Mouse (Mus musculus): ENCODE results near the gene Dnah2. TPM values are rescaled to one million over a fixed set of nuclear protein-coding genes. Genes with fewer than 3 reads are reported as not detected.

Gene Dnah2
- polyA plus RNA-seq (2014; fragmentation: Nextera tagmentation; extraction: Ambion mirVana) = 2.1 and 2.6 TPM in 2 replicates

GRCm38 (mm10) chr11:69549060-69549656, at the start of gene Dnah2:
TSS of gene Dnah2 (minus strand) at chr11:69549110.
- 52% methylated on average over 12 of the region's 12 CpGs for WGBS
- H3K27me3 ChIP-seq (ENCODE audit: control insufficient read depth, insufficient read depth, low read length) = no peaks in the 10 kb centered on the region
- ATAC-seq (replicated peaks; ENCODE audit: low FRiP score) = no peak
- no peak for DNase-seq (ENCODE audit: low spot score)
- no peak within 1 kb of the TSS for H3K27ac ChIP-seq (ENCODE audit: low read depth, low read length)
- H3K4me3 ChIP-seq (ENCODE audit: low read depth, low read length) = no peak within 1 kb of the TSS
- no peaks in the 10 kb centered on the region for H3K36me3 ChIP-seq (ENCODE audit: control insufficient read depth, insufficient read depth, low read length)
- peaks cover 29% of the 10 kb centered on the region for H3K4me1 ChIP-seq (replicated peaks; ENCODE audit: control insufficient read depth, insufficient read depth, low read length)
- no peak within 1 kb of the TSS; the same call in 1 of the 2 replicates for H3K9ac ChIP-seq (ENCODE audit: low read length)
- no peak within 1 kb of the TSS for H3K4me2 ChIP-seq (ENCODE audit: low read depth, low read length, severe bottlenecking)
- no peaks in the 10 kb centered on the region for H3K9me3 ChIP-seq (ENCODE audit: control insufficient read depth, low read length)

GRCm38 (mm10) chr11:69594853-69595252, 45.9 kb upstream of the Dnah2 start:
- DNase-seq (ENCODE audit: low spot score) (no peak), ATAC-seq (replicated peaks; ENCODE audit: low FRiP score) (no peak)
- WGBS = 97% methylated on average over 6 of the region's 6 CpGs
- Histone ChIP-seq H3K9me3 (ENCODE audit: control insufficient read depth, low read length) (no peaks in the 10 kb centered on the region), H3K4me2 (ENCODE audit: low read depth, low read length, severe bottlenecking) (no peak overlapping the region), H3K4me3 (ENCODE audit: low read depth, low read length) (no peak overlapping the region), H3K27me3 (ENCODE audit: control insufficient read depth, insufficient read depth, low read length) (no peaks in the 10 kb centered on the region), H3K4me1 (replicated peaks; ENCODE audit: control insufficient read depth, insufficient read depth, low read length) (peaks cover 3% of the 10 kb centered on the region; the same call in 1 of the 2 replicates), H3K27ac (ENCODE audit: low read depth, low read length) (no peak overlapping the region), H3K9ac (ENCODE audit: low read length) (no peak overlapping the region), H3K36me3 (ENCODE audit: control insufficient read depth, insufficient read depth, low read length) (peaks cover 7% of the 10 kb centered on the region)

- Histone ChIP-seq H3K36me3 (ENCODE audit: control insufficient read depth, insufficient read depth, low read length) (peaks cover 11% of the 10 kb centered on the region), H3K4me3 (ENCODE audit: low read depth, low read length) (no peak overlapping the region), H3K9me3 (ENCODE audit: control insufficient read depth, low read length) (no peaks in the 10 kb centered on the region), H3K27me3 (ENCODE audit: control insufficient read depth, insufficient read depth, low read length) (no peaks in the 10 kb centered on the region), H3K4me1 (replicated peaks; ENCODE audit: control insufficient read depth, insufficient read depth, low read length) (no peaks in the 10 kb centered on the region), H3K4me2 (ENCODE audit: low read depth, low read length, severe bottlenecking) (no peak overlapping the region), H3K9ac (ENCODE audit: low read length) (no peak overlapping the region), H3K27ac (ENCODE audit: low read depth, low read length) (no peak overlapping the region)
- DNase-seq (ENCODE audit: low spot score) (no peak), ATAC-seq (replicated peaks; ENCODE audit: low FRiP score) (no peak)
- 92% methylated on average over 4 of the region's 4 CpGs for WGBS
Measured at GRCm38 (mm10) chr11:69592799-69593198, 43.9 kb upstream of the Dnah2 start.

GRCm38 (mm10) chr11:69591899-69592637, 43.2 kb upstream of the Dnah2 start:
- ATAC-seq (replicated peaks; ENCODE audit: low FRiP score) (no peak), DNase-seq (ENCODE audit: low spot score) (no peak)
- H3K4me1 ChIP-seq (replicated peaks; ENCODE audit: control insufficient read depth, insufficient read depth, low read length) = no peaks in the 10 kb centered on the region
- no peak overlapping the region for H3K9ac ChIP-seq (ENCODE audit: low read length)
- no peaks in the 10 kb centered on the region for H3K27me3 ChIP-seq (ENCODE audit: control insufficient read depth, insufficient read depth, low read length)
- WGBS = 83% methylated on average over 7 of the region's 7 CpGs
- peaks cover 11% of the 10 kb centered on the region for H3K36me3 ChIP-seq (ENCODE audit: control insufficient read depth, insufficient read depth, low read length)
- no peak overlapping the region for H3K27ac ChIP-seq (ENCODE audit: low read depth, low read length)
- no peak overlapping the region for H3K4me2 ChIP-seq (ENCODE audit: low read depth, low read length, severe bottlenecking)
- H3K4me3 ChIP-seq (ENCODE audit: low read depth, low read length) = no peak overlapping the region
- no peaks in the 10 kb centered on the region for H3K9me3 ChIP-seq (ENCODE audit: control insufficient read depth, low read length)

- DNase-seq (ENCODE audit: low spot score) (no peak), ATAC-seq (replicated peaks; ENCODE audit: low FRiP score) (no peak)
- no peaks in the 10 kb centered on the region for H3K27me3 ChIP-seq (ENCODE audit: control insufficient read depth, insufficient read depth, low read length)
- no peaks in the 10 kb centered on the region for H3K9me3 ChIP-seq (ENCODE audit: control insufficient read depth, low read length)
- no peaks in the 10 kb centered on the region for H3K4me1 ChIP-seq (replicated peaks; ENCODE audit: control insufficient read depth, insufficient read depth, low read length)
- no peak overlapping the region for H3K4me3 ChIP-seq (ENCODE audit: low read depth, low read length)
- no peak overlapping the region for H3K27ac ChIP-seq (ENCODE audit: low read depth, low read length)
- H3K4me2 ChIP-seq (ENCODE audit: low read depth, low read length, severe bottlenecking) = no peak overlapping the region
- 88% methylated on average over 3 of the region's 3 CpGs for WGBS
- H3K36me3 ChIP-seq (ENCODE audit: control insufficient read depth, insufficient read depth, low read length) = peaks cover 11% of the 10 kb centered on the region
- H3K9ac ChIP-seq (ENCODE audit: low read length) = no peak overlapping the region
Measured at GRCm38 (mm10) chr11:69591424-69591823, 42.5 kb upstream of the Dnah2 start.

GRCm38 (mm10) chr11:69590622-69591021, 41.7 kb upstream of the Dnah2 start:
- Histone ChIP-seq H3K27me3 (ENCODE audit: control insufficient read depth, insufficient read depth, low read length) (no peaks in the 10 kb centered on the region), H3K9ac (ENCODE audit: low read length) (no peak overlapping the region), H3K4me1 (replicated peaks; ENCODE audit: control insufficient read depth, insufficient read depth, low read length) (no peaks in the 10 kb centered on the region), H3K4me2 (ENCODE audit: low read depth, low read length, severe bottlenecking) (no peak overlapping the region), H3K4me3 (ENCODE audit: low read depth, low read length) (no peak overlapping the region), H3K27ac (ENCODE audit: low read depth, low read length) (no peak overlapping the region), H3K36me3 (ENCODE audit: control insufficient read depth, insufficient read depth, low read length) (peaks cover 11% of the 10 kb centered on the region), H3K9me3 (ENCODE audit: control insufficient read depth, low read length) (no peaks in the 10 kb centered on the region)
- DNase-seq (ENCODE audit: low spot score) (no peak), ATAC-seq (replicated peaks; ENCODE audit: low FRiP score) (no peak)
- 94% methylated on average over 8 of the region's 8 CpGs for WGBS

GRCm38 (mm10) chr11:69589207-69589834, 40.4 kb upstream of the Dnah2 start:
- H3K36me3 ChIP-seq (ENCODE audit: control insufficient read depth, insufficient read depth, low read length) = peaks cover 11% of the 10 kb centered on the region
- no peaks in the 10 kb centered on the region for H3K9me3 ChIP-seq (ENCODE audit: control insufficient read depth, low read length)
- H3K4me1 ChIP-seq (replicated peaks; ENCODE audit: control insufficient read depth, insufficient read depth, low read length) = no peaks in the 10 kb centered on the region
- DNase-seq (ENCODE audit: low spot score) (no peak), ATAC-seq (replicated peaks; ENCODE audit: low FRiP score) (no peak)
- no peaks in the 10 kb centered on the region for H3K27me3 ChIP-seq (ENCODE audit: control insufficient read depth, insufficient read depth, low read length)
- H3K9ac ChIP-seq (ENCODE audit: low read length) = no peak overlapping the region
- no peak overlapping the region for H3K27ac ChIP-seq (ENCODE audit: low read depth, low read length)
- no peak overlapping the region for H3K4me2 ChIP-seq (ENCODE audit: low read depth, low read length, severe bottlenecking)
- 91% methylated on average over 22 of the region's 22 CpGs for WGBS
- no peak overlapping the region for H3K4me3 ChIP-seq (ENCODE audit: low read depth, low read length)

GRCm38 (mm10) chr11:69585718-69586325, 36.9 kb upstream of the Dnah2 start:
- H3K36me3 ChIP-seq (ENCODE audit: control insufficient read depth, insufficient read depth, low read length) = peaks cover 7% of the 10 kb centered on the region
- H3K4me3 ChIP-seq (ENCODE audit: low read depth, low read length) = no peak overlapping the region
- H3K4me1 ChIP-seq (replicated peaks; ENCODE audit: control insufficient read depth, insufficient read depth, low read length) = no peaks in the 10 kb centered on the region; the same call in 1 of the 2 replicates
- no peaks in the 10 kb centered on the region for H3K27me3 ChIP-seq (ENCODE audit: control insufficient read depth, insufficient read depth, low read length)
- H3K9ac ChIP-seq (ENCODE audit: low read length) = no peak overlapping the region
- no peak for ATAC-seq (replicated peaks; ENCODE audit: low FRiP score)
- DNase-seq (ENCODE audit: low spot score) = no peak
- H3K4me2 ChIP-seq (ENCODE audit: low read depth, low read length, severe bottlenecking) = no peak overlapping the region
- WGBS = 89% methylated on average over 7 of the region's 7 CpGs
- no peaks in the 10 kb centered on the region for H3K9me3 ChIP-seq (ENCODE audit: control insufficient read depth, low read length)
- H3K27ac ChIP-seq (ENCODE audit: low read depth, low read length) = no peak overlapping the region

Data from forebrain, embryonic 11.5 days (tissue).